Mouse (Mus musculus): ENCODE measurements around the gene Cd180.

The Cd180 gene

DNA sequence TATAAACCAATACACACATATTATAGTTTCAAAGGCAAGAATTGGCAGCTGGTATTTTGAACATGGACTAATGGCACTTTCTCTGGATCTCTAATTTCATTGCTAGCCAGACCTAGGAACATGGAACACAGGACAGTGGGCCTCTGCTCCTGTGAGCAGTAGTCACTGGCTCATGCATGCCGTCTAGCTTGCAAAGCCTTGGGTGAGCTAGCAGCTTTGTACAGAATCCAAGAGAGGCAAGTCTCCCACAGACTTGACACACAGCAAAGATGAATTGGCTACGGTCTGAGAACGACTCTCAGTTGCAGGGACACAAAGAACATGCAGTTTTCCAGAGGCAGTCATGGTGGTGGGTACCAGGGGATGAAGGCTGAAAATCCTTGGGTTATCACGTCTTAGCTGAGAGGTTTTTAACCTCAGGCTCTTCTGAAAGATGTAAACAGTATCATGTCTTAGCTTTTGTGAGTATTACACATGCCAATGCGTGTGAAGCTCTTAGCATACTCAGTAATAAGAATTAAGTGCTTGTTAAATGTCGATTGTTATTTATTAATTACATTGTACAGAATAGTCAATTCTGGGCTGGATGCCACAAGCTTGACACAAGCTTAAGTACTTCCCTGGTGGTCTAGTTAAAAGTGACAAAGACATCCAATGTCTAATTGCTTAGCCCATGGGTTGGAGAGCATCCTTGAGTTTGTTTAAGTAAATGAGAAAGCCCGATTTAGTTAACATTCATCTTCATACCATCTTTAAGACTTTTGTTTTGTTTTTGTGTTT lies 90.4 kb downstream of the Cd180 start:
- no peak for DNase-seq

DNA sequence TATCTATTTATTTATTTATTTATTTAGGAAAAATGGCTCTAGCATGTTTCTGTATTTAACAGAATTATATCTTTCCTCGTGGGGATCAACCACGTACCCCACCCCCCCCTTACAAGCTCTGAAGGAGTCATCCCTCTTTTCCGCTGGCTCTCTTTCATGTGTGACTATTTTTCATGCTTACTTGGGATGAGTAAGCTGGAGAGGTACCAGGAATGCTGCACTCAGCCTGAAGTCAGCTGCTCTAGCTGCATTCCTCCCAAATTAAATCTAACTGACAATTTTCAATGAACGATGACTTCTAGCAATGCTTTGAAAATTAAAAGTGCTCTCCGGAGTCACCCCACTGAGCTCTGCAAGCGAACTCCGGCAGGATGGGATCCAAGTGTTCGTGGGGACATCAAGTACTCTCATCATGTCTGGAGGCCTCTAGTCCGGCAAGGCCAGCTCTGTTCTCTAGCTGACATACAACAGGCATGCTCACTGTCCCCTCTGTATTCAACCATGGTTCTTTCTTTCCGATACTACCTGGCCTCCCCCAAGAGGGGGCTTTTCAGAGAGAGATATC lies 93.4 kb downstream of the Cd180 start:
- DNase-seq: no peak
